Mouse (Mus musculus) CH12.LX (cell line): ENCODE data around the gene Ndufaf1.

Source experiments
- CTCF ChIP-seq, 2 experiments: IDR thresholded peaks in 1 of 2; conservative IDR thresholded peaks in 1 of 2; 2 replicates each; pipeline ENCODE4 v1.5.1; 2011 to 2012; ENCODE audit warnings: low read depth in 2 of 2, low read length in 2 of 2, improper control_type of control experiment in 1 of 2, inconsistent platforms in 1 of 2, mild to moderate bottlenecking in 1 of 2, moderate library complexity in 1 of 2
- E2F4 ChIP-seq: IDR thresholded peaks from 2 replicates; pipeline ENCODE4 v1.6.1; 2011; ENCODE audit warnings: low read depth, low read length, improper control_type of control experiment; ENCODE audit not compliant: insufficient replicate concordance
- EP300 ChIP-seq: IDR thresholded peaks from 2 replicates; pipeline ENCODE4 v1.6.1; 2011; ENCODE audit warnings: low read length, improper control_type of control experiment
- ETS1 ChIP-seq: conservative IDR thresholded peaks from 2 replicates; pipeline ENCODE4 v1.6.1; 2012; ENCODE audit warnings: low read depth, mild to moderate bottlenecking, inconsistent platforms, low read length, improper control_type of control experiment, moderate library complexity
- HCFC1 ChIP-seq: IDR thresholded peaks from 2 replicates; pipeline ENCODE4 v1.6.1; 2012; ENCODE audit warnings: low read depth, mild to moderate bottlenecking, inconsistent platforms, low read length, improper control_type of control experiment
- IRF4 ChIP-seq: IDR thresholded peaks from 2 replicates; pipeline ENCODE4 v1.6.1; 2014; ENCODE audit warnings: low read depth, mild to moderate bottlenecking, inconsistent platforms, low read length, improper control_type of control experiment
- MAFK ChIP-seq: IDR thresholded peaks from 2 replicates; pipeline ENCODE4 v1.6.1; 2011; ENCODE audit warnings: low read length, improper control_type of control experiment; ENCODE audit not compliant: insufficient replicate concordance
- MXI1 ChIP-seq: IDR thresholded peaks from 2 replicates; pipeline ENCODE4 v1.6.1; 2011; ENCODE audit warnings: mild to moderate bottlenecking, low read depth, low read length, improper control_type of control experiment
- PAX5 ChIP-seq: IDR thresholded peaks from 2 replicates; pipeline ENCODE4 v1.6.1; 2012; ENCODE audit warnings: low read length, inconsistent platforms, mixed read lengths
- POLR2A ChIP-seq: IDR thresholded peaks from 2 replicates; pipeline ENCODE4 v1.6.1; 2011; ENCODE audit warnings: low read depth, mild to moderate bottlenecking, improper control_type of control experiment, low read length
- SIN3A ChIP-seq: IDR thresholded peaks from 2 replicates; pipeline ENCODE4 v1.6.1; 2012; ENCODE audit warnings: low read length, improper control_type of control experiment, inconsistent platforms
- UBTF ChIP-seq: IDR thresholded peaks from 2 replicates; pipeline ENCODE4 v1.6.1; 2012; ENCODE audit warnings: low read depth, mild to moderate bottlenecking, inconsistent platforms, low read length, improper control_type of control experiment, moderate library complexity
- ZMIZ1 ChIP-seq: IDR thresholded peaks from 2 replicates; pipeline ENCODE4 v1.6.1; 2012; ENCODE audit warnings: low read depth, mild to moderate bottlenecking, inconsistent platforms, low read length, improper control_type of control experiment

DNA sequence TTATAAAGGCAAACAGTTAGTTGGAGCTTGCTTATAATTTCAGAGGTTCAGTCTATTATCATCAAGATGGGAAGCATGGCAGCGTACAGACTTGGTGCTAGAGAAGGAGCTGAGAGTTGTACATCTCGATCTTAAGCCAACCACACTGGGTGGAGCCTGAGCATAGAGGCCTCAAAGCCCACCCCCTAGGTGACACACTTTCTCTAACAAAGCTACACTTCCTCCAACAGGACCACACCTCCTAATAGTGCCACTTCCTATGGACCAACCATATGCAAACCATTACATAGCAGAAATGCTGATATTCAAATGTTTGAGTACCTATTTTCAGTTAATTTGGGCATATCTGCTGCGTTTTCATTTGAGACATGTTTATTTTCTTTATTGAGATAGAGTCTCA, 47.4 kb upstream of the Ndufaf1 start:
- TF ChIP-seq PAX5 (no peak), E2F4 (no peak), MXI1 (no peak), IRF4 (no peak), CTCF (conservative IDR thresholded peaks at IDR 0.05 in 1 of 2, IDR thresholded peaks at IDR 0.05 in 1 of 2; ENCODE audit: low read depth in 2 of 2, low read length in 2 of 2) (no peak), POLR2A (no peak), HCFC1 (no peak), MAFK (no peak), SIN3A (no peak), UBTF (no peak), ETS1 (no peak), EP300 (no peak), ZMIZ1 (no peak)
